ENCODE assay signal across 9 mouse cellular contexts in genomic region chr6:117828273-117828672, GRCm38 (mm10). TPM values are rescaled to one million over a fixed set of nuclear protein-coding genes. Genes with fewer than 3 reads are reported as not detected.
DNase-seq lines count a peak whose midpoint lies in the region; ATAC-seq and TF ChIP-seq lines count a peak whose summit lies in the region.
"Had no signal": no experiment of that assay in that cellular context is flagged by ENCODE, and none has a peak within 500 bp of the region (broad histone marks: within the 10 kb centered on the region; RNA-seq: fewer than 3 reads in every experiment).

No protein-coding gene starts in this region.

- peak; percentile 73 for TF ChIP-seq RAD21 in MEL (IDR thresholded peaks at IDR 0.05; ENCODE audit: low read depth, low read length)

- TF ChIP-seq POLR2A in MEL (IDR thresholded peaks at IDR 0.05; ENCODE audit: control insufficient read depth in 1 of 2, insufficient read depth in 1 of 2, low read depth in 1 of 2, low read length in 2 of 2, poor library complexity in 1 of 2), result no peak

- TF ChIP-seq CTCF in MEL (IDR thresholded peaks at IDR 0.05 in 2 of 3, conservative IDR thresholded peaks at IDR 0.05 in 1 of 3; ENCODE audit: control insufficient read depth in 1 of 3, insufficient read depth in 1 of 3, low read depth in 2 of 3, low read length in 3 of 3, poor library complexity in 1 of 3, severe bottlenecking in 1 of 3), result peak; percentile 84 to 94 (median 87)
- TF ChIP-seq CTCF in layer of hippocampus, adult 2 months (conservative IDR thresholded peaks at IDR 0.05), result peak; percentile 93

- H3K9me3 ChIP-seq in MEL (replicated peaks; ENCODE audit: insufficient read depth, low read length), result no peaks in the 10 kb centered on the region
- H3K9me3 ChIP-seq: lung, embryonic 15.5 days had no signal

- TF ChIP-seq EP300 in MEL (IDR thresholded peaks at IDR 0.05; ENCODE audit: low read depth in 1 of 2, low read length in 2 of 2), result no peak

- no peak overlapping the region for H3K27ac ChIP-seq in MEL (ENCODE audit: control insufficient read depth, low read depth, low read length)
- no peak overlapping the region for H3K27ac ChIP-seq in layer of hippocampus, adult 2 months
- H3K27ac ChIP-seq: lung, embryonic 15.5 days had no signal

- H3K36me3 ChIP-seq in MEL (ENCODE audit: control insufficient read depth in 1 of 2, insufficient read depth in 2 of 2, low read length in 2 of 2), result no peaks in the 10 kb centered on the region
- H3K36me3 ChIP-seq: lung, embryonic 15.5 days had no signal

- no peaks in the 10 kb centered on the region for H3K79me2 ChIP-seq in MEL (ENCODE audit: control insufficient read depth, insufficient read depth, low read length, poor library complexity)

- H3K4me3 ChIP-seq in MEL (ENCODE audit: control insufficient read depth in 1 of 2, insufficient read depth in 1 of 2, low read depth in 2 of 2, low read length in 2 of 2), result no peak overlapping the region
- H3K4me3 ChIP-seq in layer of hippocampus, adult 2 months, result no peak overlapping the region
- H3K4me3 ChIP-seq: lung, embryonic 15.5 days had no signal

- peak; percentile 75 for ATAC-seq in megakaryocyte, adult 5-6 weeks (ENCODE audit: poor library complexity, severe bottlenecking)

- no peak overlapping the region for H3K9ac ChIP-seq in MEL (ENCODE audit: control insufficient read depth, low read depth, low read length, poor library complexity, severe bottlenecking)
- H3K9ac ChIP-seq: lung, embryonic 15.5 days had no signal

- peaks cover 0 to 3% of the 10 kb centered on the region in 2 experiments; a peak in 3 of 4 replicates for H3K27me3 ChIP-seq in MEL (ENCODE audit: control insufficient read depth in 1 of 2, insufficient read depth in 2 of 2, low read length in 2 of 2)

- H3K4me1 ChIP-seq in MEL (ENCODE audit: control insufficient read depth in 1 of 2, insufficient read depth in 2 of 2, low read length in 2 of 2), result no peaks in the 10 kb centered on the region
- H3K4me1 ChIP-seq: lung, embryonic 15.5 days had no signal

- peak; percentile 26 for DNase-seq in cerebellum, adult 8-10 months
- no peak for DNase-seq in cerebellum, adult 9-11 months
- DNase-seq in MEL (ENCODE audit: low read depth, low spot score), result peak; percentile 71
- DNase-seq in cerebellum, postnatal 4 days (ENCODE audit: low spot score in 2 of 2), result peak; percentile 48 to 76
- DNase-seq in gastrocnemius, postnatal 25 days, result peak; percentile 28
- peak; percentile 45 to 84 for DNase-seq in layer of hippocampus, adult 2 months (ENCODE audit: low spot score in 2 of 2)
- DNase-seq in spleen, postnatal 4 days (ENCODE audit: low spot score in 2 of 2), result peak; percentile 39 to 78

TF ChIP-seq in MEL, 35 proteins besides CTCF, POLR2A, EP300 and RAD21:
- TF ChIP-seq NELFE (IDR thresholded peaks at IDR 0.05; ENCODE audit: low read depth, low read length) (no peak), CHD1 (IDR thresholded peaks at IDR 0.05; ENCODE audit: low read depth, low read length) (no peak), BHLHE40 (IDR thresholded peaks at IDR 0.05; ENCODE audit: borderline replicate concordance, low read depth, low read length) (no peak), TAL1 (IDR thresholded peaks at IDR 0.05; ENCODE audit: low read length) (no peak), SMC3 (IDR thresholded peaks at IDR 0.05; ENCODE audit: low read depth, low read length) (peak; percentile 53; the same call in 1 of the 2 replicates), MXI1 (IDR thresholded peaks at IDR 0.05; ENCODE audit: low read depth, low read length) (no peak), UBTF (IDR thresholded peaks at IDR 0.05; ENCODE audit: borderline replicate concordance, insufficient read depth, low read depth, low read length) (no peak), POLR2AphosphoS2 (IDR thresholded peaks at IDR 0.05; ENCODE audit: low read length) (no peak), TBP (IDR thresholded peaks at IDR 0.05; ENCODE audit: low read depth, low read length) (no peak), E2F4 (IDR thresholded peaks at IDR 0.05; ENCODE audit: borderline replicate concordance, low read depth, low read length) (no peak), USF2 (IDR thresholded peaks at IDR 0.05; ENCODE audit: borderline replicate concordance in 1 of 2, insufficient read depth in 1 of 2, low read depth in 1 of 2, low read length in 2 of 2) (no peak), ZMIZ1 (IDR thresholded peaks at IDR 0.05; ENCODE audit: low read depth, low read length) (no peak), MAZ (IDR thresholded peaks at IDR 0.05; ENCODE audit: low read depth, low read length) (no peak), ZC3H11A (IDR thresholded peaks at IDR 0.05; ENCODE audit: low read depth, low read length) (peak; percentile 12; the same call in 1 of the 2 replicates)

RNA-seq across cellular contexts. Expression of gene Zfp637, which starts 12.7 kb away (rescaled TPM):
- 41.5 and 52.4 TPM in 2 replicates for total RNA-seq in MEL (2012; rRNA removed)
- polyA plus RNA-seq in MEL (2012; ENCODE audit: insufficient read depth in 1 of 2, insufficient read length in 2 of 2, low read depth in 1 of 2, low replicate concordance in 2 of 2, missing spikeins in 1 of 2), result 10 to 100 TPM in 1 of 2 experiments, not detected in 1; 53.8 TPM
- 10 to 100 TPM; 36.1 to 36.6 TPM for total RNA-seq in gastrocnemius, postnatal 25 days (2021)
- 10 to 100 TPM; 46.5 to 52.6 TPM for total RNA-seq in layer of hippocampus, adult 2 months (2021)
- total RNA-seq in megakaryocyte, adult 5-6 weeks (2015), result 15.5 and 17.3 TPM in 2 replicates
- 13.4 and 14.1 TPM in 2 replicates for total RNA-seq in megakaryocyte, adult 5-6 weeks (2017)

RNA-seq across cellular contexts. Expression of gene Zfp239, which starts 33.6 kb away (rescaled TPM):
- 17.9 and 20.4 TPM in 2 replicates for total RNA-seq in MEL (2012; rRNA removed)
- 10 to 100 TPM in 1 of 2 experiments, not detected in 1; 18.6 TPM for polyA plus RNA-seq in MEL (2012; ENCODE audit: insufficient read depth in 1 of 2, insufficient read length in 2 of 2, low read depth in 1 of 2, low replicate concordance in 2 of 2, missing spikeins in 1 of 2)
- under 1 TPM; 0.40 to 0.90 TPM for total RNA-seq in gastrocnemius, postnatal 25 days (2021)
- 10 to 100 TPM; 35.9 to 38.4 TPM for total RNA-seq in layer of hippocampus, adult 2 months (2021)
- 0.40 and 0.43 TPM in 2 replicates for total RNA-seq in megakaryocyte, adult 5-6 weeks (2015)
- total RNA-seq in megakaryocyte, adult 5-6 weeks (2017), result not detected in 2 replicates
